Mouse (Mus musculus) left cerebral cortex, adult 18-20 months (tissue): ENCODE data around the gene Ppcs. TPM values are rescaled to one million over a fixed set of nuclear protein-coding genes. Genes with fewer than 3 reads are reported as not detected.

Experiments used
- DNase-seq, 2 experiments: peaks; one replicate each; pipeline ENCODE4 v3.0.0; 2021 to 2022; ENCODE audit warnings: low spot score in 2 of 2, mixed read lengths in 1 of 2
- total RNA-seq, 2 experiments: library from RNA; stranded (reverse); gene quantifications; 2 replicates each; pipeline ENCODE4 v1.2.3; 2021

The Ppcs gene
- total RNA-seq, 2 experiments from 2014 or later, result 5.5 to 6.1 TPM

DNA sequence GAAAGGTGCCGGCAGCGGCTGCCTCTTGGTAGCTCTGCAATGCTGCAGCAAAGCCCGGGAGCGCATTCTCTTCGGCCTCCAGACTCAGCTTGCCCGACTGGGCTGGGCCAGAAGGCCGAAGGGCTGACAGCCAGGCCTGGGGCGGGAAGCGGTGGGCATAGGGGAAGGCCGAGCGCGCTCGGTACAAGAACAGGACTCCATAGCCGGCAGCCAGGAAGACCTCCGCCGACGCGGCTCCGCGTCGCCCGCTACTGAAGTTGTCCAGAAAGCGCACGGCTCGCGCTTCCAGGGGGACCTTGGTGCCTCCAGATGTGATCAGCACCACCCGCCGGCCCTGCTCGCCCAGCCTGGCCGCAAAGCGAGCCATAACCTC, 313 bp downstream of the Ppcs start:
- peak in 1 of 2 experiments; percentile 14 for DNase-seq

DNA sequence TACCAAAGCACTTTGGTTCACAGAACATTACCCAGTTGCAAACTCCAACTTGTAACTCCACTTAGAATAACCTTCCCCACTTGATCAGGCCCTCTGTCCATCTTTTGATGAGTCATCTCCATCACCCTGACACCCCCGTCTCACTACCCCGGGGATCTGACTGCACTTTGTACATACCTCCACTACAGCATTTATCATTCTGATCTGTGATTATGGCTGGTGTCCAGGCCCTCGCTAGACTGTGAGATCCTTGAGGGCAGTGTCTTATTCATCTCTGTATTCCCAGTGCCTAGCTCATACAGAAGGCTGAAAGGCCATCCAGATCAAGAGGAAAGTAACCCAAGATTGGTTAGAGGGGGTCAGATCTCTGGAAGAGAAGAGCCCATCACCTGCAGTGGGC, 1.0 kb downstream of the Ppcs start:
- DNase-seq, result no peak

DNA sequence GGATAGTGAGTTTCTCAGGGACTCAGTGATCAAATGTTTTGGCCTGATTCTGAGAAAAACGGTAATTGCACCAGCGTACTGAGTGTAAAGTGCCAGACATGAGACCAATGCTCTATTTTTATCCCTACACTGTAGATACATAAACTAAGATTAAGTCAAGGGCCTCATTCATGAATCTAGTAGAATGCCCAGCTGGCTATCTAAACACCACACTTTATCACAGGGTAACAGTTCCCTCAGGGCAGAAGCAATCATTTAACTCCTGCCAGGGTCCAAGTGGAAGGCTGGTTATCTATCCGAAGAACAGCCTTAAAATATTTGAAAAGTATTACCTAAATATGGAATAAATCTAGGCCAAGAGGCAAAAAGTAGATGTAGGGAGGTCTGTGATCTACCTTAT, 4.3 kb downstream of the Ppcs start:
- no peak for DNase-seq

DNA sequence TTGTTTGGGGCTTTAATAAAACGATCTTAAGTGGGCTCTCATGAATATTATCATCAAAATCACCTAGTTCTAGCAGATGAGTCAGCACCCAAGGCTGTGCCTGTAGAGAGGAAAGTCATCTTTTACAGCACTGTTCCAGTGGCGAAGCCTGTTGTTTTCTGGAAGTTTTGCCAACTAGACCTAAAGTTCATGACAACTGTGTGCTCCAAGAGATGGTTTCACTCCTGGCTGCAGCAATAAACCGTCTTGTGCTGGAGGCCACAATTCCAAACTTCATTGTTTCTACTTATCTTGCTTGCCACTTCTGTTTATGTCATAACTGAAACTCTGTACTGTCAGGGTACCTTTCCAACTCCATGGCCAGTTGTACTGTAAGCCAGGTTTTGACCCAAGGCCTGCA, 5.0 kb downstream of the Ppcs start:
- DNase-seq, result no peak

DNA sequence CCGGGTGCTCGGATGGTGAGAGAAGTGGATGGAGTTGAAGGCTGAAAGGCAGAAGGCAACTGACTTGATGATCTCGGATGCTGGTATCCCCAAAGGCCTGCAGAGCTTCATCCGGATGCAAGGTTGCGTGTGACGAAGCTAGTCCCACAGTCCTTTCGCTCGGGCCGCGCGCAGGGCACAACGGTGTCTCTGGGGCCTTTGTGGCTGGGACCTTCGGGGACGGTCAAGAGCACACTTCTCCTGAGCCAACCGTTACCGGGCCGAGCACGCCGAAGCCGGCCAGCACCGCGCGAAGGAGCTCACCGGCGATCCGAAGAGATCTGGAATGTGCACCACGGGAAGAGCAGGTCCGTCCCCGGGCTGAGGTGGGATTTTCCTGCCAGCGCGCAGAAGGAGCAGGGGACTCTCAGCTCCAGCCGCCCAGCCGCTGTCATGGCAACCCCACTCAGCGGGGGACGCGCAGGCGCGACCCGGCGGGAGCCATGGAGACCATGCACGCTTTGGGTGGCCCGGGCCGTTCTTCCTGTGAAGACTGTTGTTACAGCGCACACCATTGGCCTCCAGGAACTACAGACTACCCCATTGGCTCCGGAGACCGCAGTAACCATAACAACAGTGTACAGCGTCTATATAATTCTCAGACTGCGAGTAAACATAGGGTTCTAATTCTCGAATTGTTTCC, 7.0 kb downstream of the Ppcs start, which contains the start of gene Ccdc30:
Ccdc30 (minus strand) TSS at position 450 of the 682 bp plus-strand sequence.
- DNase-seq, result peak; percentile 91 to 95

DNA sequence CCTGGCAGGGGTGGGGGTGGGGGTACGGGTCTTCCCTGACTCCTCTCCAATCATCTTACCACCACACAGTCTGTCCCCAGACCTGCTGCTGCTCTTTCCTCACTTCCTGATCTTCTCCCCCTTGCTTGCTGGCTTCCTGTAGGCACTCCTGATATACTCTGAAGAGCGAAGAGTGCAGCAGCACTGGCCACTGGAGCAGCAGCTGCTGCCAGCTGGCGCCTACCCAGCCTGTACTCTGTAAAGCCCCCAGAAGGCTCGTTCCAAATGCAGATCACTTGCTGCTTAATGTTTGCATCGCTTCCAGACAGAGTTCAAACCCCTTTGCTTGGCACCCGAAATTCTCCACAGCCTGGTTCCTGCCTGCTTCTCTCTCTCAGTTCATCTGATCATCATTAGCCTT, 9.4 kb downstream of the Ppcs start:
- no peak for DNase-seq

DNA sequence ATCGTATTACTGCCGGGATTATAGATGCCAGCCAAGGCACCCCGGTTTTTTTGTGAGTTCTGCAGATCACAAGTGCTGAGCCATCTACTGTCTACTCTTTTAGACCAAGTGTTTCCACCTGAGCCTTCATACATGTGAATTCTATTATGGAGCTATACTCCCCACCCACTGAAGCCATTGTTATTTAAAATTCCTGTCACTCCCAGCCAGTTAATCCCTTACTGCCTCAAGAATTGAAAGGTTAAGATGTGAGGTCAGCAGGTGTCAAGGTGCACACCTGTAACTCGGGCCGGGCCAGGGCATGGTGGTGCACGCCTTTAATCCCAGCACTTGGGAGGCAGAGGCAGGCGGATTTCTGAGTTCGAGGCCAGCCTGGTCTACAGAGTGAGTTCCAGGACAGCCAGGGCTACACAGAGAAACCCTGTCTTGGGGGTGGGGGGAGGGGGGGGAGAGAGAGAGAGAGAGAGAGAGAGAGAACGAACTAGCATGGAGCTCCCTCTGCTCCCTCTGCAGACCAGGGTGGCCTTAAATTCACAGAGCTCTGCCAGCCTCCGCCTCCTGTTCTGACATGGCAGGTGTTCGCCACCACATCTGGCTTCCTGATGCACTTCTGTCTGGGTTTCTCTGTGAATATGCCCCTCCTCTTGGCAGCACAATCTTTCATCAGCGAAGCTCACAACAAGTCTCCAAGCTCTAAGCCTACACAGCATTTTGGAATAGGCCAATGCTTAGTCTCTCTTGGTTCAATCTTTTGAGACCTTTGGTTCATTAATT, 10.2 kb downstream of the Ppcs start:
- DNase-seq, result no peak

DNA sequence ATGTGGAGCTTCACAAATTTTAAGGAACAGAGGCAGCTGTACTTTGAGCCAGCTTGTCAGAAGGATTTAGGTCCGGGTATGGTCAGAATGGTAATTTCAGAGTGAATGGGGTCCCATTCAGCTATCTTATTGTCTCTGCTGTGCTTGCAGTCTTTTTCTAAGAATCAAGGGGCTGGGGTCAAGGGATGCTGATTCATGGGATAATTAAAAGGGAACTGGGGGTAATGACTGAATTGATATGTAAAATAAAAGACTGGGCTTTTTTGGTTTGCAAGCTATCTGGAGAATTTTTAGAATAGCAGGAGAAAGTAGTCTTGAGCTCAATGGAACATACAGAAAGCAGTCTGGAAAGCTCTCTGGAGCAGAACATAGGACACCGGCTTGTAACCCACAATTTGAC, 18.8 kb downstream of the Ppcs start:
- DNase-seq, result no peak

DNA sequence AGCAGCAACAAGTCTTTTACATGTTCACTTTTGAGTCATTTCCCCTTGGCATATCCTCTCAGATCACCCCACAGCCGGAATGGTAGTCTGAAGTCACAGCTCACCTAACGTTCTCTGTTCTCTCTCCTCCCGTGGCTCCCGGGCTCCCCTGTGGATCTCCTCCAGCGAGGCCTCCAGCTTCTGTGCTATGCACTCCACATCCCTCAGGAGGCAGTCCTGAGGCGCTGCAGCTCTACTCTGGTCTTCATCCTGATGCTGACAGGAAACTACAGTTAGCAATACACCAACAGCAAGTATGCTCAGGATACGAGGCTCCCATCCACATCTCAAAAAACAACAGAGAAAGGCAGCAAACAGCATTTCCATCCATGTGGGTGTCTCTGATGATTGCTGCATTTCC, 21.3 kb downstream of the Ppcs start:
- DNase-seq, result no peak

DNA sequence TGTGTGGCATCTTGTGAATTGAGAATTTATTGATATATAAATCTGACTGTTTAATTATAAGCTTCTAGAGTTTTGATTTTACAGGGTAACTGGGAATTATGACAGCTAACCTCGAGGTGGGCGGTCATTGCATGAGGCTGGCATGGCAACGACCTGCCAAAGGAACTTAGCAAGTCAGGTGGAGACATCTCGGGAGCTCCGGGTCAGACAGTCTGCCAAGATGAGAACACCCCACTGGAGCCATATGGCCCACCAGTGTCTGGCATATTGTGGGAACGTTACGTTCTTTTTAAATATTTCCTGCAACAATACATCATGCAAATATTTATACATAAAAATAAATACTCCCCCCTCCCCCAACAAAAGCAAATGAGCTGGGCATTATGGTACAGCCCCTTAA, 23.5 kb downstream of the Ppcs start:
- DNase-seq, result no peak

DNA sequence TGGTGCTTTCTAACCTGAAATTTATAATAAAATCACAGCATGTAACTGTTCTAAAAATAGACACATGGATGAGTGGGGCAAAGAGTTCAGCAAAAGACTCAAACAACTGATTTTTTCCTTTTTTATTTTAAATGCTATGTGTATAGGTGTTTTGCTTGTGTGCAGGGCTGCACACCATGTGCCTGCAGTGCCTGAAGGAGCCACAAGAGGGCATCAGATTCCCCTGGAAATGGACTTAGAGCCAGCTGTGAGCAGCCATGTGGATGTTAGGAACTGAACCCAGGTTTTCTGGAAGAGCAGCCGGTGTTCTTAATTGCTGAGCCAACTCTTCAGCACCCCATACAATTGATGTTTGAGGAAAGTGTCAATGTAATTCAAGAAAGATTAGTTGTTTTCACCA, 31.9 kb downstream of the Ppcs start:
- DNase-seq, result no peak

DNA sequence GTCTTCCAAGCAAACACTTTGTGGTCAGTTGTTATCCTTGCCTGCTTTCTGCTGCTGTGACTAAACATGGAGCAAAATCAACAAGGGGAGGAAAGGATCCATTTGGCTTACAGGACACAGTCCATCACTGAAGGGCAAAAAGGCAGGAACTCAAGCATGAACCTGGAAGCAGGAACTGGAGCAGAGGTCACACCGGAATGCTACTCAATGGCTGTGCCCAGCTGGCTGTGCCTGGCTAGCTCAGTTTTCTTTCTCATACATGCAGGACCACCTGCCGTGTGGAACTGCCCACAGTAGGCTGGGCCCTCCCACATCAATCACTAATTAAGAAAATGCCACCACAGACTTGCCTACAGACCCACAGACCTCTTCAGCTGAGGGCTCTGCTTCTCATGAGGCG, 33.0 kb downstream of the Ppcs start:
- no peak for DNase-seq

DNA sequence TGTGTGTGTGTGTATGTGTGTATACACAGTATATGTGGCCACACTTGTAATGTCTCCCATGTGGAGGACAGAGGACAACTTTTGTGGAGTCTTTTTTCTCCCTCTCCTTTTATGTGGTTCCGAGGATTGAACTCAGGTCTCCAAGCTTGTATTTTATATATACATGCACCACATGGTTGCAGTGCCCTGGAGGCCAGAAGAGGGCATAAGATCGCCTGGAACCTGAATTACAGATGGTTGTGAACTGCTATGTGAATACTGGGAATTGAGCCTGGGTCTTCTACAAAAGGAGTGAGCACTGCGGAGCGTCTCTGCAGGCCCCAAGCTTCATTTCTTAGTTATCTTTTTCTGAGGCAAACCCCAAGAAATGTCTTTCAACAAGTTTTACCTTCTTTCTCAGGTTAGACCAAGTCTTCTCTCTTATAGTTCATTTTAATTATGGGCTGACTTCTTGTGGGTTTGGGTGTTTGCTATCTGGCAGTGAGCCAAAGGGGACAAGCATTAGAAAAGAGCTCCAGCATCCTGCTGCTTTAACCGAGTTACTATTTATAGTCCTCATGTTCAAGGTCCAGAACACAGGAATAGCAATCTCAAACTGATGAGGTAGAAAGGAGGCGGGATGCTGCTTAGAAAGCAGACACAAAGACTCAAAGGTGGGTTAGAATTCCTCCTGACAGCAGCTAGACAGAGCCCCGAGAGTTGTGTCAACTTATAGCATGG, 40.6 kb downstream of the Ppcs start:
- no peak for DNase-seq

DNA sequence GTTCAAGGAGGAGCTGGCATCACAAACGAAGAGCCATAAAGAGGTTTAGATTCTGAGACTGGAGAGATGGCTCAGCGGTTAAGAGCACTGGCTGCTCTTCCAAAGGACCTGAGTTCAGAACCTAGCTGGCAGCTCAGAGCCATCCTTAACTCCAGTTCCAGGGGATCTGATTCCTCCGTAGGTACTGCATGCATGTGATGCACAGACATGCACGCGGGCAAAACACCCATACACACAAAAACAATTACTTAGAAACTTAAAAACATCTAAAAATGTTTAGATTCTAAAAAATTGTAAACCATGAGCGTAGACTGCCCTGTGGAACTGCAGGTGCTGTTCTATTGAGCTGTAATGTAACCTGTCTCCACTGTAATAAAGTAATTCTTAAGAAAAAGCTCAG, 52.8 kb downstream of the Ppcs start:
- DNase-seq, result no peak

Other genes starting within 250 kb of the Ppcs start
- gene Zfp691, start 248.2 kb downstream of the Ppcs start, total RNA-seq, result 1 to 10 TPM; 6.2 to 7.5 TPM
- gene Ermap, start 232.4 kb downstream of the Ppcs start, total RNA-seq, result under 1 TPM; 0.40 TPM
- 10 to 100 TPM; 16.2 to 18.8 TPM for gene Svbp, start 227.1 kb downstream of the Ppcs start, total RNA-seq
- under 1 TPM; 0.30 to 0.49 TPM for gene Tmem269, start 204.2 kb downstream of the Ppcs start, total RNA-seq
- gene AU022252, start 189.7 kb downstream of the Ppcs start, total RNA-seq, result 10 to 100 TPM; 25.2 to 29.5 TPM
- gene P3h1, start 189.5 kb downstream of the Ppcs start, total RNA-seq, result 1 to 10 TPM; 7.6 to 7.8 TPM
- under 1 TPM in 1 of 2 experiments, not detected in 1; 0.44 TPM for gene Cldn19, start 167.0 kb downstream of the Ppcs start, total RNA-seq
- gene Ybx1, start 127.8 kb downstream of the Ppcs start, total RNA-seq, result 100 to 1,000 TPM; 178 to 187 TPM
- gene Ppih, start 101.9 kb downstream of the Ppcs start, total RNA-seq, result 10 to 100 TPM; 16.2 to 17.4 TPM
- gene Ccdc30, start 6.9 kb downstream of the Ppcs start, total RNA-seq, result 10 to 100 TPM; 18.3 to 18.5 TPM
- gene Zmynd12, start 394 bp upstream of the Ppcs start, total RNA-seq, result under 1 TPM; 0.49 to 0.61 TPM
- gene Rimkla, start 70.2 kb upstream of the Ppcs start, total RNA-seq, result 1 to 10 TPM; 9.7 TPM
- gene Foxj3, start 114.6 kb upstream of the Ppcs start, total RNA-seq, result 10 to 100 TPM; 66.9 to 81.2 TPM
- 10 to 100 TPM; 20.5 to 20.7 TPM for gene Frg2f1, start 117.1 kb upstream of the Ppcs start, total RNA-seq
- not detected for gene Guca2a, start 215.3 kb upstream of the Ppcs start, total RNA-seq
- not detected for gene Guca2b, start 236.5 kb upstream of the Ppcs start, total RNA-seq